Mouse (Mus musculus): ENCODE measurements around the gene Oser1. TPM values are rescaled to one million over a fixed set of nuclear protein-coding genes. Genes with fewer than 3 reads are reported as not detected.

The Oser1 gene
- polyA plus RNA-seq, 2 experiments: 12.8 to 31.3 TPM

- Histone ChIP-seq H3K4me1 (replicated peaks; ENCODE audit: control insufficient read depth in 2 of 2, insufficient read depth in 2 of 2, low read length in 1 of 2) (peaks cover 6 to 8% of the 10 kb centered on the region in 2 experiments), H3K4me2 (ENCODE audit: low read depth) (no peak overlapping the region), H3K27me3 (ENCODE audit: control insufficient read depth, insufficient read depth, low read length) (no peaks in the 10 kb centered on the region), H3K36me3 (replicated peaks; ENCODE audit: control insufficient read depth, insufficient read depth, low read depth) (0 out of 2 replicates have a peak, but pooled peaks cover 2% of the 10 kb centered on the region), H3K27ac (no peak overlapping the region), H3K9me3 (ENCODE audit: control insufficient read depth, low read length) (no peaks in the 10 kb centered on the region), H3K4me3 (ENCODE audit: insufficient read depth in 1 of 2, low read depth in 2 of 2, low read length in 2 of 2) (no peak overlapping the region), H3K9ac (replicated peaks) (no peak overlapping the region)
- WGBS (ENCODE audit: insufficient replicate concordance): 72% methylated on average over 6 of the region's 6 CpGs
- TF ChIP-seq EP300 (IDR thresholded peaks at IDR 0.05; ENCODE audit: low read depth) (no peak), CTCF (IDR thresholded peaks at IDR 0.05; ENCODE audit: low read depth) (no peak)
- ATAC-seq (ENCODE audit: insufficient read depth) (no peak), DNase-seq (ENCODE audit: low read depth in 3 of 3, low spot score in 3 of 3) (no peak)
These were observed 44.4 kb upstream of the Oser1 start for GRCm38 (mm10) chr2:163468866-163469265.

- H3K36me3 ChIP-seq (replicated peaks; ENCODE audit: control insufficient read depth, insufficient read depth, low read depth): 0 out of 2 replicates have a peak, but pooled peaks cover 2% of the 10 kb centered on the region
- H3K9ac ChIP-seq (replicated peaks): no peak overlapping the region
- no peak for ATAC-seq (ENCODE audit: insufficient read depth)
- no peaks in the 10 kb centered on the region for H3K27me3 ChIP-seq (ENCODE audit: control insufficient read depth, insufficient read depth, low read length)
- no peak for DNase-seq (ENCODE audit: low read depth in 3 of 3, low spot score in 3 of 3)
- no peak overlapping the region for H3K4me2 ChIP-seq (ENCODE audit: low read depth)
- TF ChIP-seq EP300 (IDR thresholded peaks at IDR 0.05; ENCODE audit: low read depth) (no peak), CTCF (IDR thresholded peaks at IDR 0.05; ENCODE audit: low read depth) (no peak)
- no peak overlapping the region for H3K27ac ChIP-seq
- peaks cover 6 to 8% of the 10 kb centered on the region in 2 experiments for H3K4me1 ChIP-seq (replicated peaks; ENCODE audit: control insufficient read depth in 2 of 2, insufficient read depth in 2 of 2, low read length in 1 of 2)
- no peaks in the 10 kb centered on the region for H3K9me3 ChIP-seq (ENCODE audit: control insufficient read depth, low read length)
- H3K4me3 ChIP-seq (ENCODE audit: insufficient read depth in 1 of 2, low read depth in 2 of 2, low read length in 2 of 2): no peak overlapping the region
- WGBS (ENCODE audit: insufficient replicate concordance): 82% methylated on average over 6 of the region's 6 CpGs
These were observed 43.1 kb upstream of the Oser1 start for GRCm38 (mm10) chr2:163467585-163467984.

GRCm38 (mm10) chr2:163466771-163467170 is 42.3 kb upstream of the Oser1 start:
- no peaks in the 10 kb centered on the region for H3K9me3 ChIP-seq (ENCODE audit: control insufficient read depth, low read length)
- no peaks in the 10 kb centered on the region for H3K27me3 ChIP-seq (ENCODE audit: control insufficient read depth, insufficient read depth, low read length)
- 0 out of 2 replicates have a peak, but pooled peaks cover 2% of the 10 kb centered on the region for H3K36me3 ChIP-seq (replicated peaks; ENCODE audit: control insufficient read depth, insufficient read depth, low read depth)
- H3K4me1 ChIP-seq (replicated peaks; ENCODE audit: control insufficient read depth in 2 of 2, insufficient read depth in 2 of 2, low read length in 1 of 2): peaks cover 6 to 8% of the 10 kb centered on the region in 2 experiments
- no peak for TF ChIP-seq EP300 (IDR thresholded peaks at IDR 0.05; ENCODE audit: low read depth)
- TF ChIP-seq CTCF (IDR thresholded peaks at IDR 0.05; ENCODE audit: low read depth): no peak
- WGBS (ENCODE audit: insufficient replicate concordance): 52% methylated on average over 8 of the region's 8 CpGs
- ATAC-seq (ENCODE audit: insufficient read depth): no peak
- no peak overlapping the region for H3K4me2 ChIP-seq (ENCODE audit: low read depth)
- no peak overlapping the region for H3K9ac ChIP-seq (replicated peaks)
- DNase-seq (ENCODE audit: low read depth in 3 of 3, low spot score in 3 of 3): no peak
- no peak overlapping the region for H3K4me3 ChIP-seq (ENCODE audit: insufficient read depth in 1 of 2, low read depth in 2 of 2, low read length in 2 of 2)
- H3K27ac ChIP-seq: no peak overlapping the region

GRCm38 (mm10) chr2:163464562-163464961 is 40.1 kb upstream of the Oser1 start:
- no peak for DNase-seq (ENCODE audit: low read depth in 3 of 3, low spot score in 3 of 3)
- no peak for TF ChIP-seq CTCF (IDR thresholded peaks at IDR 0.05; ENCODE audit: low read depth)
- TF ChIP-seq EP300 (IDR thresholded peaks at IDR 0.05; ENCODE audit: low read depth): no peak
- no peak overlapping the region for H3K27ac ChIP-seq

GRCm38 (mm10) chr2:163463998-163464397 is 39.5 kb upstream of the Oser1 start:
- WGBS (ENCODE audit: insufficient replicate concordance): 64% methylated on average over 4 of the region's 4 CpGs
- H3K4me1 ChIP-seq (replicated peaks; ENCODE audit: control insufficient read depth in 2 of 2, insufficient read depth in 2 of 2, low read length in 1 of 2): no peaks in the 10 kb centered on the region
- peaks cover 2% of the 10 kb centered on the region; the same call in 1 of the 2 replicates for H3K27me3 ChIP-seq (ENCODE audit: control insufficient read depth, insufficient read depth, low read length)
- no peak for ATAC-seq (ENCODE audit: insufficient read depth)
- H3K9ac ChIP-seq (replicated peaks): no peak overlapping the region
- TF ChIP-seq CTCF (IDR thresholded peaks at IDR 0.05; ENCODE audit: low read depth) (no peak), EP300 (IDR thresholded peaks at IDR 0.05; ENCODE audit: low read depth) (no peak)
- H3K27ac ChIP-seq: no peak overlapping the region
- no peak for DNase-seq (ENCODE audit: low read depth in 3 of 3, low spot score in 3 of 3)
- H3K36me3 ChIP-seq (replicated peaks; ENCODE audit: control insufficient read depth, insufficient read depth, low read depth): 0 out of 2 replicates have a peak, but pooled peaks cover under 1% of the 10 kb centered on the region
- H3K4me3 ChIP-seq (ENCODE audit: insufficient read depth in 1 of 2, low read depth in 2 of 2, low read length in 2 of 2): no peak overlapping the region
- H3K4me2 ChIP-seq (ENCODE audit: low read depth): no peak overlapping the region
- H3K9me3 ChIP-seq (ENCODE audit: control insufficient read depth, low read length): no peaks in the 10 kb centered on the region

More at GRCm38 (mm10) chr2:163464562-163464961, 40.1 kb upstream of the Oser1 start:
- no peak for ATAC-seq (ENCODE audit: insufficient read depth)
- no peaks in the 10 kb centered on the region for H3K27me3 ChIP-seq (ENCODE audit: control insufficient read depth, insufficient read depth, low read length)
- 60% methylated on average over 6 of the region's 6 CpGs for WGBS (ENCODE audit: insufficient replicate concordance)
- no peak overlapping the region for H3K4me3 ChIP-seq (ENCODE audit: insufficient read depth in 1 of 2, low read depth in 2 of 2, low read length in 2 of 2)
- H3K36me3 ChIP-seq (replicated peaks; ENCODE audit: control insufficient read depth, insufficient read depth, low read depth): 0 out of 2 replicates have a peak, but pooled peaks cover 2% of the 10 kb centered on the region
- H3K4me2 ChIP-seq (ENCODE audit: low read depth): no peak overlapping the region
- H3K9ac ChIP-seq (replicated peaks): no peak overlapping the region
- H3K4me1 ChIP-seq (replicated peaks; ENCODE audit: control insufficient read depth in 2 of 2, insufficient read depth in 2 of 2, low read length in 1 of 2): no peaks in the 10 kb centered on the region
- no peaks in the 10 kb centered on the region for H3K9me3 ChIP-seq (ENCODE audit: control insufficient read depth, low read length)

Data from liver, embryonic 14.5 days (tissue).